Mouse (Mus musculus): ENCODE results near the gene Fxyd7.

The Fxyd7 gene

GRCm38 (mm10) chr7:31051321-31052021 lies at the start of gene Fxyd7:
Fxyd7 (minus strand) TSS chr7:31051467.
- no peak for DNase-seq (ENCODE audit: extremely low read depth, insufficient read length, low spot score)

DNA sequence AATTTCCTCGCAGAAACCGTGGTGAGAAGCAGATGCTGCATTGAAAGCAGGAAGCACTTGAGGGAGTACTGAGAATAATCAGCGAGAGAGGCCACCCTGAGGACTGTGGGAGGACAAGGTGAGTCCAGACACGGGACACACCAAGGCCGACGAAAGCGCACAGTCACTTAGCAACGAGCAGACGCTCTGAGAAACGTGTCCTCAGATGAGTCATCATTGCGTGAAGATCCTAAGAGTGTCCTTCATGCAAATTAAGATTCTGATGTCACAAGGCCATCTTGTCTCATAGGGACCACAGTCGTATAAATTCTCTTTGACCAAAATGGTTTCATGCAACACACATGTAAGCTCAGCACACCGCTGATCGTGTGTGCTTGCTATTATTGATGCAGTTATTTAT lies 49.5 kb upstream of the Fxyd7 start:
- DNase-seq (ENCODE audit: extremely low read depth, insufficient read length, low spot score), result no peak

GRCm38 (mm10) chr7:31099612-31099982 lies 48.3 kb upstream of the Fxyd7 start:
- DNase-seq (ENCODE audit: extremely low read depth, insufficient read length, low spot score), result no peak

DNA sequence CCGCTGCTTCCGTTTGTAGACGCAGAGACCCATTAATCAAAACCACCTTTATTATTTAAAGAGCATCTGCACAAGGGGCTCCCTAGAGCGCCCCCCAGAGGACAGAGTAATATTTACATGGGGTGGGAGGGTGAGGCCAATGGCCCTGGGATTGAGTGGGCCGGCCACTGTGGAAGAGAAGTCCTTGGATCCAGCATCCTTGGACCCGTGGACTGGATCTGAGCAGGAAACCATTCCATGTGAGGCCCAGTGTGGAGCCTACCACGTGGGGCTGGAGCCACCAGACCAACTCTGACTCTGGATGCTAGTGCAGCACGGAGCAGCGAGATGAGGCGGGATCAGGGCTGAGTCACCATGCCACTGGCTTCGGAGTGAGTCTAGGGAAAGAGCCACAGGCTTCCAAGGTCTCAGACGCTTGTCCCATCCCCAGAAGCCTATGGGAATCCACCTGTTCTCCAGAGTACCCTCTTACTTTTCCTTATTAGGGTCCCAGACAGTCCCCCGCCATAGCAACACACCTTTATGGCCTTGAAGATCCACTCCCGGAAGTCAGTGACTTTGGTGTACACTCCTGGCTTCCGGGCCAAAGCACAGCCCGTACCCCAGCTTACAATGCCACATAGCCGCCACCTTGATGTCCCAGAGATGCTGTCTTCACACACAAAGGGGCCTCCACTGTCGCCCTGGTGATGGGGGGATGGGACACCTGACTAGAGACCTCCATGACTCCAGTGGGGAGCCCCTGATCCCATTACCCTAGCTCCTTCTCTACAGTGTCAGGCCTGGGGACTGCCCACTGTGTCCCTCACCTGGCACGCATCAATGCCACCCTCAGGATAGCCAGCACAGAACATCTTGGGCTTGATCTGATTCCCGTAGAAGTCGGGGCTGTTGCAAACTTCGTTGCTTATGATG lies 47.7 kb upstream of the Fxyd7 start:
- DNase-seq (ENCODE audit: extremely low read depth, insufficient read length, low spot score), result peak; percentile 57

DNA sequence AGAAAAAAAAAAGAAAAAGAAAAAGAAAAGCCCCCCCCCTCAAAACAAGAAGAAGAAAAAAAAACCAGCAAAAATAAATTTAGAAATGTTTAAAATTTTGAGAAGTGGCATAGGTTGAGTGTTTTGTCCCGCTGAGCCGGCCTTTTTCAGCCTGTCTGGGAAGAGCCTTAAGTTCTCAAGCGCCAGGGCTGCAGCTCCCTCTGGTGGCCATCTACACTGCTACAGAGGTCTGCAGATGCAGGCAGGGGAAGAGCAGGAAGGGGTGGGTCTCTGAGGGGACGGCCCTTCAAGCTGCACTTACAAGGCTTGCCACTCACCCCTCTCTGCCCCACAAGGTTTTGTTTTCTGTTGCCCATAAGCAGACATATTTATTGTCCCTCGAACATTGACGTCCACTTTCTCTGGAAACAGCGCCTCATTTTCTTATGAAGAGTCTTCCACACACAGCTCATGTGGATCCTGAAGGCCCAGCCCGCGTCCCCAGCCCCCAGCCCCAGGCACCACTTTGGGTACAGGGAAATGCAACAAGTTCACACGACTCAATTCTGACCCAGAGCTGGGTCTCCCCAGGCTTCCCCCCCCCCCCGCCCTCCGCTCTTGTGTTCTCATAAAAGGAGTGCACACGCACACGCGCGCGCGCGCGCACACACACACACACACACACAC lies 46.4 kb upstream of the Fxyd7 start:
- peak; percentile 60 for DNase-seq (ENCODE audit: extremely low read depth, insufficient read length, low spot score)

- no peak for DNase-seq (ENCODE audit: extremely low read depth, insufficient read length, low spot score)
Observed at GRCm38 (mm10) chr7:31096892-31097564, 45.8 kb upstream of the Fxyd7 start.

DNA sequence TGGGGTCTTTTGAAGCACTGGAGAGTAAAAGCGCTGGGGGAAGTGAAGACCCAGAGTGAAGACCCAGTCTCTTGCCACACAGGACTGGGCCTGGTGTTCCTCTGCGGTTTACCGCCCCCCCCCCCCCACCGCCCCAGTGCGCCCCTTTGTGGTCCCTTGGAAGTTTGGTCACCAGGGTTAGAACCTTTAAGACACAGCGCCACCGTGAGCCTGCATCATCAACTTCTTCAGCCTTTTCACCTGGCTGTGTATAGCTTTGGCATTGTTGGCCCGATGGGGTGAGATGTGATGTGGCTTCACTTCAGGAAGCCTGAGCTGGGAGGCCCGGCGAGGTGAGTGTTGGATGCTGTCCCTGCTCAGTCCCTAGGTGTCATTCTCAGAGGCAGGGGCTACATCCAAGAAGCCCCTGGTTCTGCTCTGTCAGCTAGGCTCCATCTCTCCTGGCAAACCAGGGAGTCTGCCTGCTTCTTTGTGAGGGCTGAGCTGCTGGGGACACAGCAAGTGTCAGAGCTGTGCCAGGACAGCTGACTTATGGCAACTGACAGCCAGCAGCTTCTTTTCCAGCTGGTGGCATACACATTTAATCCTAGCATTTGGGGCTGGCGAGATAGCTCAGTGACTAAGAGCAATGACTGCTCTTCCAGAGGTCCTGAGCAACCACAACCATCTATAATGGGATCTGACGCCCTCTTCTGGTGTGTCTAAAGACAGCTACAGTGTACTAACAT lies 43.7 kb upstream of the Fxyd7 start:
- no peak for DNase-seq (ENCODE audit: extremely low read depth, insufficient read length, low spot score)

DNA sequence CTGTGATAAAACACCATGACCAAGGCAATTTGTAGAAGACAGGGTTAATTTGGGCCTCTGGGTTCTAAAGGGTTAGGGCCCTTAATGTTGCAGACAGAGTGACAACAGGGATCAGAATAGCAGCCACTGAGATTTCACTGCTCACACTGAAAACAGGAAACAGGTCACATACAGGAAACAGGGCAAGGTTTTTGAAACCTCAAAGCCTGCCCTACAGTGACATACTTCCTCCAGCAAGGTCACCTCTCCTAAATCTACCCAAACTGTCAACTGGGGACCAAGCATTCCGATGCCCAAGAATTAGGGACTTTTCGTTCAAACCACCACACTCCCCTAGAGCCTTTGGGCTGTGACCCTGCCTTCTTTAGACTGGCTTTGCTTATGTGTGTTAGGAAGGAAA lies 38.5 kb upstream of the Fxyd7 start:
- DNase-seq (ENCODE audit: extremely low read depth, insufficient read length, low spot score), result no peak

GRCm38 (mm10) chr7:31088206-31088605 lies 36.9 kb upstream of the Fxyd7 start:
- DNase-seq (ENCODE audit: extremely low read depth, insufficient read length, low spot score), result no peak

DNA sequence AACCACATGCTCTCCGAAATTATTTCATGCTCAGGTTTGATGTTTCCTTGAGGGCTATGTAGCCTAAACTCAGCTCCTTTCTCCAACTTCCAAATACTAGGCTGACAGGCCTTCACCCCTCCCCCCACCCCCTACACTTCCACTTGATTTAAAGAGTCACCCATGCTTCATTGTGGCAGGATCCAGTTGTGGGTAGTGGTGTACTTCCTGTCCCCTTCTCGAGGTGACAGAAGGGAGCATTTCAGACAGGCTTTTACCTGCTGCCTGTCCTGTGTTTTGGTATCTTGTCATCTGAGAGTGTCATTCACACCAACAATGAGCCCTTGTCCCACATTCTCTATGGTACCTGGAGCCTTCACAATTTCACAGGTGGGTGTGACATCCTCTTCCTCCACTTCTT lies 36.0 kb upstream of the Fxyd7 start:
- no peak for DNase-seq (ENCODE audit: extremely low read depth, insufficient read length, low spot score)

DNA sequence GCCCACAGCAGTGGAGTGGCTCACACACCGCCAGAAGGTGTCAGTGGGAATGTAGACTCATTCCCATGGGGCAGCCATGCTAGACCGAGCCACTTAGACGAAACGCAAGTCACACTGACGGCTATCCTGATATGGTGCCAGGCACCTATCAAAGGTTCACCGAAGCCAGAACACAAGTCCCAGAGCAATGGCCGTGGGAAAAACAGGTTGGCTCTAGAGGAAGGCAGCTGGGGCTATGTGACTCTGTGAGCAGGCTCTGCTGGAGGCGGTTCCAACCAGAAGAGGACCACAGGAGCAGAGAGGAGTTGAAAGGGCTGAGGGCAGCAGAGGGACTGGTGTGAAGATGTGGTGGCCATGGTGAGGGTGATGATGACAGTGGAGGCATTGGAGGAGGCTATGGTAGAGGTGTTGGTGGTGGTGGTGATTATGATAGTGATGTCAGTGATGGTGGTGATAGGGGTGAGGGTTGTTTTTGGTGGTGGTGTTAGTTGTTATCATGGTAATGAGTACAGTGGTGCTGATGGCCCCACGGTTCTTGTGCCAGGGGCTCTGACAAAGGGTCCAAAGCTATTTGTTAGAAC lies 35.0 kb upstream of the Fxyd7 start:
- DNase-seq (ENCODE audit: extremely low read depth, insufficient read length, low spot score), result no peak

DNA sequence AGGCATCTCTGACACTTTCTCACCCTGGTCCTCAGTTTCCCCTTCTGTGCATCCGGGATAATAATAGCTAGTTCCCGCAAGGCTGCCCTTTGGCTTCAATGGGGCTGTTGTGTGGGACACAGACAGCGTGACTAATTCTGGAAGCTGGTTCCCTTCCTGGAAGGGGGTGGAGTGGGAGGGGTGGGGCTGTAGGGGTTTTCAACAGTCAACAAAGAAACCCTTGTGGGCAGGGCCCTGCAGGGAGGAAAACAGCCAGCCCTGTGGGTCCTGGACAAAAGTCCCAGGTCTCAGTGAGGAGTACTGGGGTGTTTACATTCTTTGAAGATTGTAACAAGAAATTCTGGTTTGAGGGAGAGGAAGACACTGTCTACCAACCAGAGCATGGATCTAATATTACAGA lies 33.9 kb upstream of the Fxyd7 start:
- peak; percentile 45 for DNase-seq (ENCODE audit: extremely low read depth, insufficient read length, low spot score)

DNA sequence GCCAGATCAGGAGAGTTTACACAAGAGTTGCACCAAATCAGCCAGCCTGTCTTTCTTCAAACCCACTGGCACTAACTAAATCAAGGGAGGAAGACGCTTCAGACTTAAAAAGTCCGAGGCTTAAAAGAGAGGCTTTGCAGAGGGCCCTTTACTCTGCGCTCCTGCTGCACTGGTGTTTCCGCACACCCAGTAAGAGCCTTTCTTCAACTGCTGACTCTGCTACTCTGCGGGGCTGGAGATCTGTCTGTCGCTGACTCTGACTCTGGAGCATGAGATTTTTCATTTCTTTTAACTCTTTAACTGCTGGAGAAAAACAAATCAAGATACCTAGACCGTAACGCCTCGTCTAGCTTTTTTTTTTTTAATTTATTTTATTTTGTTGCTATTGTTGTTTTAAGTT lies 32.9 kb upstream of the Fxyd7 start:
- DNase-seq (ENCODE audit: extremely low read depth, insufficient read length, low spot score), result no peak

- DNase-seq (ENCODE audit: extremely low read depth, insufficient read length, low spot score), result peak; percentile 54
Observed at GRCm38 (mm10) chr7:31082831-31083588, 31.7 kb upstream of the Fxyd7 start.

DNA sequence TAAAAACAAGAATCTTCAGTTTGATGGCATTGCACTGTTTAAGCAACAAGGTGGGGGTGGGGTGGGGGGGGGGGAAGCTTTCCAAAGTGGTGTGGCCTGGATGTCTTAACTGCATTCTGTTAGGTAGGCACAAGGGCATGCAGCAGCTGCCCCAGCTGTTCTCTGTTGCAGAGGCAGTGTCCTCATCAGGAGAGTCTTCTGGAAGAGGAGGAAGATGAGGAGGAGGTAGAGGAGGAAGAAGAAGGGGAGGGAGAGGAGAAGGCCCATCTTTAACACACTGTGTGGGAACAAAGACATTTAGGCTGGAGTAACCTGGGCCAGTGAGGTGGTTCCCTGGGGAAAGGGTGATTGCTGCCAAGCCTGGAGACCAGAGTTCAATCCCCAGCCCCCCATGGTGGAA lies 30.8 kb upstream of the Fxyd7 start:
- DNase-seq (ENCODE audit: extremely low read depth, insufficient read length, low spot score), result no peak

DNA sequence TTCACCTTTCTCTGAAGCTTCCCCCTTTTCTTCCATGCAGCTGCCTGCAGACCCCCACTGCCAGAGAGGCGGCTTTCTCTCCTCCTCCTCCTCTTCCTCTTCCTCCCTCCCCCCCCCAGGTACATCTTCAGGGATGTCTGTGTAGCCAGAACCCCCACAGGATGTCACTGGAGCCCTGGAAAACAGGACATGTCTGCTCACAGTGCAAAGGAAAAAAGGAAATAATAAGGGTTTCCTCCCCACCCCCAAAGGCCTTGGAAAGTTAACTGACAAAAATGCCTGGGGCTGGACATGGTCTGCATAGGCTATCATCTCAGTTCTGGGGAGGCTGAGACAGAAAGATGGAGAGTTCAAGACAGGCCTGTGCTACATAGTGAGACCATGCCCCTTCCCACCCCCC lies 29.8 kb upstream of the Fxyd7 start:
- no peak for DNase-seq (ENCODE audit: extremely low read depth, insufficient read length, low spot score)

GRCm38 (mm10) chr7:31080611-31081010 lies 29.3 kb upstream of the Fxyd7 start:
- DNase-seq (ENCODE audit: extremely low read depth, insufficient read length, low spot score), result no peak

GRCm38 (mm10) chr7:31079670-31080069 lies 28.4 kb upstream of the Fxyd7 start:
- DNase-seq (ENCODE audit: extremely low read depth, insufficient read length, low spot score), result no peak

DNA sequence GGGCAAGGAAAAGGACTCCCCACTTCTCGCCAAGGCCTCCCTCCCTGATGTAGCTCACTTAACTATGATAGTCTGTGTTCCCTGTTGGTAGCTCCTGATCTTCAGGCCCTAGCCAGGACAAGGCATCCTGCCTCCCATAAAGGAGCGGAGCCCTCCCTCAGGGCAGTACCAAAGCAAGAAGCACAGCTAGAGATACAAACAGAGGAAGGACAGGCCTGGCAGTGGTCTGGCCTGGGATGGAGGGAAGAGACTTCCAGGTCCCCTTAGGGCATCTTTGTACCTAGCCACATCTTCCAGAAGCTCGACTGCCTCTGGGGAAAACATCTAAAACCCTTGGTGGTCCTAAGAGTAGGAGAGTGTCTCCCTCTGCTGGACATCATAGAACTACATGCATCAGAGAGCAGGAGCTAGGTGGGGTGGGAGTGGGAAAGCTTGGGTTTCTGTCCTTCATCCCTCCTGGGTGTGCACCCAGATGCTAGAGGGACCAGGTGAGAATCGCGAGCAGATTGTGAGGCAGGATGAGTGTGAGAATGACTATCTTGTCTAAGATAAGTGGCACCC lies 26.7 kb upstream of the Fxyd7 start:
- no peak for DNase-seq (ENCODE audit: extremely low read depth, insufficient read length, low spot score)

Measured in 3134 (cell line).